Mouse (Mus musculus): ENCODE measurements around the gene Kitl.

The Kitl gene

GRCm38 (mm10) chr10:100015370-100016325 is at the start of gene Kitl:
TSS of gene Kitl (plus strand) at chr10:100015630.
- in situ Hi-C loops (cut with MseI, MboI) = no loop called here

GRCm38 (mm10) chr10:99972866-99973265 is 42.6 kb upstream of the Kitl start:
- in situ Hi-C loops (cut with MseI, MboI) = no loop called here

DNA sequence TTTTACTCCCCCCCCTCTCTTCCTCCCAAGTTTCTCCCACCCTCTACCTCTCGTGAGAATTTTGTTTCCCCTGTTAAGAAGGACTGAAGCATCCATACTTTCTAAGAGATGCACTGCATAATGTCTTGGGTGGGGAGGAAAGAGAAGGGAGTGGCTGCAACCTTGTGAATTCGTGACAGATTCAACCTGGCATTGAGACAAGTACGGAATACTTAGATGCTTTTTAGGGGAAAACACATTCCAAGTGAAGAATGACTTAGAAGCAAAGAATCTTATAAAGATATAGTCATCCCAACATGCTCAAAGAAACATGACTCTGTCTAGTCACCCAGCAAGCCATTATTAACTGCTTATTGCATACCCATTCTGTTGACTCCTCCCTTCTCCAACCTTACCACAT is 35.3 kb upstream of the Kitl start:
- in situ Hi-C loops (cut with MseI, MboI) = no loop called here

DNA sequence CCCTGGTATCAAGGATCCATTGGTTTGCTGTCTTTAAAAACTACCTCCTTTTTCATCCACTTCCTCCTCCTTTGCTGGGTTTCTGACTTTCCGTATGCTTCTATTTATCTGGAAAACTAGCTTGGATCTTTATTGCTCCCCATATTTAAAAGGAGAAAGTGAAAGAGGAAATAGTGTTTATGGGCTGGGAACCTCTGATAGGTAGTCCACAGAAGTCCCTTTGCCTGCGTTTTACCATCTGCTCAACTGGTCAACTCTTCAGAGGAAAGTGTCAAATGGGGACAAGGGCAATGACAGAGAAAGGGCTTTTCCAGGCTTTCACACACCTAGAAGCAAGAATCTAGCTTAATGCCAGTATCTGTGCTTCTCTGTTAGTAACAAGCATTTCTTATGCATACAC is 34.5 kb upstream of the Kitl start:
- in situ Hi-C loops (cut with MseI, MboI) = no loop called here

GRCm38 (mm10) chr10:99981887-99982286 is 33.5 kb upstream of the Kitl start:
- in situ Hi-C loops (cut with MseI, MboI) = no loop called here

DNA sequence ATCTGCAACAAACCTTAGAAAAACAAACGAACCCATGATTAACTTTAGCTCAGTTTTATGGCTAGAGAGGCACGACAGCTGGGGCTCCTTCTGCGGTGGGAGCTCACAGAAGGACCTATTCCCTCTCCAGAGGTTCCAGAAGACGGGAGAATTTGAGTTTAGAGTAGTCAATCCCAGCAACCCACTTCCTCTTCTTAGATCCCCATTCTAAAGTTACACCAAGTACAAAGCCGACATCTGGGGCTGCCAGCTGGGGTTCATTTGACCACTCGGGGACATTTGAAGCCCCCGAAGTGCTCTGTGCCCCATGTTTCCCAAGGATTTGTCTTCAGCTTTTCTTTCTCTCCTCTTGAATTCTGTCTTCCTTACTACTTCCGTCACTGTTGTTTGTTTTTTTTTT is 28.7 kb upstream of the Kitl start:
- in situ Hi-C loops (cut with MseI, MboI) = no loop called here

DNA sequence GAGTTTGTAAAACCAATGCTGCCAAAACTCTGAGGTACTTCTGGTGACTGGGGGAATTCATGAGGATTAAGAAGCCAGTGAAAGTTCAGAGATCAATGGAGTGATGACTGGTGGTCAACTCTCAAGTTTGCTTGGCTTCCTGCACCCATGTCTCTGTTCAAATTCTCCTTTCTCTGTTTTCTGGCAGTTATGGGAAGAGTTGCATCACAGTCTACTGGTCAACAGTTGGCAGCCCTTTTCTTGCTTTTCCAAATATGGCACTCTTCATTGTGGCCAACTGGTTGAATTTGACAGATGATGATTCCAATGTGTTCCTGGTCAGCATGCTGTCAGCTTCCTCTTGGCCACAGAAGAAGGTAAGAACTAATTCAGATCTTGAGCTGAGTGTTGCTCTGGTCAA is 25.7 kb upstream of the Kitl start:
- in situ Hi-C loops (cut with MseI, MboI) = no loop called here

- in situ Hi-C loops (cut with MseI, MboI) = no loop called here
Measured at GRCm38 (mm10) chr10:99992121-99992520, 23.3 kb upstream of the Kitl start.

GRCm38 (mm10) chr10:100001452-100001851 is 14.0 kb upstream of the Kitl start:
- in situ Hi-C loops (cut with MseI, MboI) = no loop called here

DNA sequence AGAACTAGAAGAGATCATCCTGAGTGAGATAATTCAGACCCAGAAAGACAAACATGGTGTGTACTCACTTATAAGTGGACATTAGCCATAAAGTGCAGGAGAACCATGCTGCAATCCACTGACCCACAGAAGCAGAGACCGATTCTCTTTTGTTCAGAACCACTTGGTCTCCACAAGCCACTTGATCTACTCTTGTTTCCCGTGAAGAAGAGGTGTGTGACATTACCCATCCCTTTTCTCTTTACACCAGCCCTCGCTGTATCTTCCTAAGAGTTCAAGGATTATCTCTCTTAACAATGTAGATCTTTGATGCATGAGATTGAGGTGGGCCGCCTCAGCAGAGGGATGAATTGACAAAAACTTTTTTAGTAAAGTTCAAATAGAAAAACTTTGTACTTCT is 11.6 kb upstream of the Kitl start:
- in situ Hi-C loops (cut with MseI, MboI) = no loop called here

DNA sequence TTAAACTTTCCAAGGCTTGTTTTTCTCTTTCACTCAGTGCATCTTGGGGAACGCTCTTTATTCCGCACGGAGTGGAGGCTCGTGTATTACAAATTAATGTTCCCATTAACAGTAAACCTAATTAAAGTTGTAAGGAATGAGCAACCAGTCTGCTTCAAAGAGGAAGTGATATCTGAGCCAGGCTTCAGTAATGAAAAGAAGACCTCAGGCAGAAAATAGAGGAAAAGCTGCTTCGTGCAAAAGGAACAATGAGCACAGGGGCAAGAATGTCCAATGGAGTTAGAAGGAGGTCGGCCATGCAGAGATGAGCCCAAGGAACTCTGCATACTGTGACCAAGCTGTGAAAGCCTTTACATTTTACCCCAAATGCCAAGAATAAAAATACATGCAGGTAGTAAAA is 5.7 kb upstream of the Kitl start:
- in situ Hi-C loops (cut with MseI, MboI) = no loop called here

DNA sequence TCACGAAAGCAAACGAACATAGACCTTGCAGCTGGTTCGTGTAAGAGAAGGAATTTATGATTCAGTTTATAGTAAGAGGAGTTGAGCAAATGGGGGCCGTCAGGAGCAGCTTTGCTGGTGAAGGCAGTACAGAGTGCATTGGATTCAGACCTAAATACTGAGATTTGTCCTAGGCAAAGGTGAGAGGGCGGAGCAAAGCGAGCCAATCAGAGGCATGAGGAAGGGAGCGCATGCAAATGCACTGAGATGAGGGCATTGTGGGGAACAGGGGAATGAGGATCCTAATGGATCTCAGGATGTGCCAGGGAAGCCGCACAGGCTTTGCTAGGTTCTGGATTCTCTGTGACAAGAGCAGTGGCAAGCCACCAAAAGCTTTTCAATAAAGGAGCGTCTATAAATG is 5.1 kb upstream of the Kitl start:
- in situ Hi-C loops (cut with MseI, MboI) = no loop called here

DNA sequence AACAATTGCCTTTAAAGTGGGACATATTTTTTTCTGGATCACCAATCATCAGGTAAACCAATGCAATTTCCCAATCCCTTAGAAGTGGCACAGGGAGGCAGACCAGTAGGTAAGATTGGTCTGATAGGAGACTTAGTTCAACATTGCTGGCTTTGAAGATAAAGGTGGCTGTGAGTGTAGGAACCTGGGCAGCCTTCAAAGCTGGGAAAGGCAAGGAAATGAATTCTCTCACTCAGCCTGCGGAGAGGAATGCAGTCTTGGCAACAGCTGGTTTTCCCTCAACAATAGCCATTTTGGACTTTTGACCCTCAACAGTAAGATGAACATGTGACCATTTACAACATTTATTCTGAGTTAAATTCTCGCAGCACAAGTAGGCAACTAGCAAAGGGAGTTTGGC is 1.3 kb upstream of the Kitl start:
- in situ Hi-C loops (cut with MseI, MboI) = no loop called here

DNA sequence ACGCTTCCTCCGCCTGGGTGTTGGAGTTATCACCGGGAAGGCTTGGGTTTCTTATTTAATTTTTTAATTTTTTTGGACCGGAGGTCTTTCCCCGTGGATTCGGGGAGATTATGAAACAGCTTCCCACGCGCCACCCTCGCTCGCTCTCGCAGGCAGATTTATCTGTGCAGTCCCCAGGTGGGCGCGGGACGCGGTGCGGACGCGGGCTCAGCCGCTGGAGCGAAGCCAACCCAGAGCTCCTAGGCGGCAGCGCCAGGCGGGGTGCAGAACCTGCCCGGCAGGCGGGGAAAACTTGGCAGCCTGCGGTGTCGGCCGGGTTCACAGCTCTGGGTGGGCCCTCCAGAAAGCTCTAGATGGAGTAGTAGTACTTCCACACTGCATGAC is 888 bp downstream of the Kitl start:
- in situ Hi-C loops (cut with MseI, MboI) = no loop called here

- in situ Hi-C loops (cut with MseI, MboI) = no loop called here
Measured at GRCm38 (mm10) chr10:100016941-100017770, 1.7 kb downstream of the Kitl start.

GRCm38 (mm10) chr10:100017771-100018070 is 2.3 kb downstream of the Kitl start:
- in situ Hi-C loops (cut with MseI, MboI) = no loop called here

- in situ Hi-C loops (cut with MseI, MboI) = no loop called here
Measured at GRCm38 (mm10) chr10:100018493-100018892, 3.1 kb downstream of the Kitl start.

GRCm38 (mm10) chr10:100019246-100020195 is 4.1 kb downstream of the Kitl start:
- in situ Hi-C loops (cut with MseI, MboI) = no loop called here

GRCm38 (mm10) chr10:100022090-100022834 is 6.8 kb downstream of the Kitl start:
- in situ Hi-C loops (cut with MseI, MboI) = no loop called here

- in situ Hi-C loops (cut with MseI, MboI) = no loop called here
Measured at GRCm38 (mm10) chr10:100022835-100023093, 7.3 kb downstream of the Kitl start.

DNA sequence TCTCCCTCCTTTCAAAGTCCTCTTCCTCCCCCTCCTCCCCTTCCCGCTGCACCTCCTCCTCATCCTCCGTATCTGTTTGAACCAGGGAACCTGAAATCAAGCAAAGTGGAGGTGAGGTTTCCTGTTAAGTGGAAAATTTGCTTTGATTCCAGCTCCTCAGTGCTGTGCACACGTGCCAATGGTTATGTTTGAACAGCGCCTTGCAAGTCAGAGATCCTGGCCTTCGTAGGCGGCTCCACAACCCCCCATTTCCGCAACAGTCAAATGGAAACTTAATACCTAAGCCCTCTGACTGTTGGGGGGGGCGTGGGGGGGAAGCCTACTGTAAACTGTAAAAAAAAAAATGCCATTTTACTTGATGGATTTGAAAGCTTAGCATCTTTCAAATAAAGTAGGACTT is 10.2 kb downstream of the Kitl start:
- in situ Hi-C loops (cut with MseI, MboI) = no loop called here
